Mouse (Mus musculus) heart, adult 8-10 months (tissue): ENCODE results near the gene Mrps18b. TPM values are rescaled to one million over a fixed set of nuclear protein-coding genes. Genes with fewer than 3 reads are reported as not detected.
A peak's percentile ranks its signal among the peaks of the same experiment; 100 is the strongest.

ENCODE experiments used
- DNase-seq: peaks from one replicate; pipeline ENCODE4 v3.0.0; 2022; ENCODE audit warnings: low spot score
- total RNA-seq, 4 experiments: library from RNA; stranded (reverse); gene quantifications; 2 replicates each; pipeline ENCODE4 v1.2.4; 2022

Gene Mrps18b
- total RNA-seq, 4 experiments from 2014 or later: 56.1 to 73.8 (median 57.0) TPM

DNA sequence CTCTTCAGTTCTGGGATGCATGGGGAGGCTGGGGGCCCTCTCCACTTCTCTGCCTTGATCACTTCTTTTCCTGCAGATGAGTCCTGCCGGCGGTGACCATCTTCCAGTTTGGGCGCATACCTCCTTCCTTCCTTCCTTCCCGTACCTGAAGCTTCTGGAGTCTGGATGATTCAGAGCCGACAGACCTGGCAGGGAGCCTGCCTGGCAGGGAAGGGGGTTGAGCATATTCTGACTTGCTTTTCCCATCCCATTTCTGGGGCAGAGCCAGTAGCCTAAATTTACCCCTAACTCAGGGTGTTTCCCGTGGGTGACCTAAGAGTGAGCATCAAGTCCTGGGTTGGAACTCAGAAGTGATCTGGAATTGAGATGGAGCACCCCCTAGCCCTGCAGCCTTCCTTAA is 41.5 kb downstream of the Mrps18b start:
- DNase-seq: peak; percentile 20

DNA sequence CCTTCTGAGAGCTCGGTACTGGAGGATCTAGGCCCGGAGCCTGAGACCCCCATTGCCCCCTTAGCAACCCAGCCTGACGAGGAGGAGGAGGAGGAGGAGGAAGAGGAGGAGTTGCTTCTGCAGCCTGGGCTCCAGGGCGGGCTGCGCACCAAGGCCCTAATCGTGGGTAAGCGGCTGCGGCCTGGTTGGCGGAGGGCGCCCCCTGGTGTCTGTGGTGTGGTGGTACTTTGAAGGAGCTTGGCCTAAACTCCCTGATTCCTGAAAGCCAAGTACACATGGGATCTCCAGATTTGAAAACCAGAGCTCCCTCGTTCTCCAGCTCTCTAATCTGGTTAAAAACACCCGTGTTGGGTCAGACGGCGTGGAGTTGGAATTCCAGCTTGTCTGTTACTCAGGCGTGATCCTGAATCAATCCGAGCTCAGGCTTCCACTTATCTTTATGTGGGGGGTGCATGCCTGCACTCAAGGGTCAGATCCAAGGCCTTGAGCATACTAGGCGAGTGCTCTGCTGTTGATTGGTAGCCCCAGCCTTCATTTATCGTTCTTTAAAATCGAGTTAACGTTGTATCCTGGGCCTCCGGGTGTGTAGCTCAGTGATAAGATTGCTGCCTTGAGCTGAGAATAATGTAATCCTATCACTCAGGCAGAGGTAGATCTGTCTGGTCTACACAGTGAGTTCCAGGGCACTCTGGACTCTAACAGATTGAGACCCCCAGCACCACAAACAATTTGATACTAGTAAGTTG is 42.2 kb downstream of the Mrps18b start:
- peak; percentile 88 for DNase-seq

- no peak for DNase-seq
These were observed 45.1 kb downstream of the Mrps18b start for GRCm38 (mm10) chr17:35870884-35871696.

GRCm38 (mm10) chr17:35870151-35870883 is 45.9 kb downstream of the Mrps18b start:
- peak; percentile 82 for DNase-seq

GRCm38 (mm10) chr17:35869346-35870067 is 46.7 kb downstream of the Mrps18b start:
- DNase-seq: peak; percentile 68

GRCm38 (mm10) chr17:35868961-35869345 is 47.2 kb downstream of the Mrps18b start:
- DNase-seq: no peak

- DNase-seq: peak; percentile 40
These were observed 47.9 kb downstream of the Mrps18b start for GRCm38 (mm10) chr17:35868165-35868820.

GRCm38 (mm10) chr17:35866911-35867890 is 49.0 kb downstream of the Mrps18b start:
- DNase-seq: peak; percentile 61

- no peak for DNase-seq
These were observed 49.8 kb downstream of the Mrps18b start for GRCm38 (mm10) chr17:35866281-35866831.

DNA sequence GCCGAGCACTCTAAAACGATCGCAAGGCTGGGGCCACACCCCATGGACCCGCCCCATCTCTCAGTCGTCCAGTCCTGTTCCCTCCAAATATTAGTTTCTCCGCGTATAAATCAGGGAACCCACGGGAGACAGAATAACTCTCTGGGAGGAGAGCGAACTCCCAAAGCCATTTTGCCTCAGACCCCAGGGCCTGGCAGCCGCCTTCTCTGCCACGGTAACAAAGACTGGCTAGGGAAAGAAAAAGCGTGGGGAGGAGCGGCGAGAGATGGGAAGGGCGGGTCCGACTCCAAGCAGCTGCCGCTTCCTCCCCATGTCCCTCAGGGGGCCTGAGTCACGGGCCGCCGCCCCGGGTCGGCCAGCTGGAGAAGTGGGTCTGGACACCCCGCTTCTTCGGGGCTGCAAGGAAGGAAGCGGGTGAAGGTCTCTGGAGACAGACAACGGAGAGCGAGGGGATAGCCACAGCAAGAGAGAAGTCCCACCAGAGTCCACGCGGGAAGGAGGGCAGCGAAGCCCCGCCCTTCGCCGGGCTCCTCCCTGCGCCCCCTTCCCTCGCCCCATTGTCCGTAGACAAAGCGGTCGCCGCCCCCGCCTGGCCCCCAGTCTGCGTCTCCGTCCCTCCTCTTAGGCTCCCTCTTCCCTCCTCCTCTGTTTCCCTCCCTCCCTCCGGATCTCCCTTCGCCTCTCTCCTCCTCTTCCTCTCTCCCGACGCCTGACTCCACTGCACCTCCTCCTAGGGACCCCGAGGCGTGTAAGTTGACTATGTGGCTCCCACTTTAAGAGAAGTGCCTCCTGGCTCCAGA is 50.5 kb downstream of the Mrps18b start, which contains the start of gene Ppp1r18:
Gene Ppp1r18 (plus strand): TSS at position 113 of the 800 bp plus-strand sequence.
- DNase-seq: peak; percentile 87

- DNase-seq: no peak
These were observed 51.3 kb downstream of the Mrps18b start for GRCm38 (mm10) chr17:35864832-35865353.

DNA sequence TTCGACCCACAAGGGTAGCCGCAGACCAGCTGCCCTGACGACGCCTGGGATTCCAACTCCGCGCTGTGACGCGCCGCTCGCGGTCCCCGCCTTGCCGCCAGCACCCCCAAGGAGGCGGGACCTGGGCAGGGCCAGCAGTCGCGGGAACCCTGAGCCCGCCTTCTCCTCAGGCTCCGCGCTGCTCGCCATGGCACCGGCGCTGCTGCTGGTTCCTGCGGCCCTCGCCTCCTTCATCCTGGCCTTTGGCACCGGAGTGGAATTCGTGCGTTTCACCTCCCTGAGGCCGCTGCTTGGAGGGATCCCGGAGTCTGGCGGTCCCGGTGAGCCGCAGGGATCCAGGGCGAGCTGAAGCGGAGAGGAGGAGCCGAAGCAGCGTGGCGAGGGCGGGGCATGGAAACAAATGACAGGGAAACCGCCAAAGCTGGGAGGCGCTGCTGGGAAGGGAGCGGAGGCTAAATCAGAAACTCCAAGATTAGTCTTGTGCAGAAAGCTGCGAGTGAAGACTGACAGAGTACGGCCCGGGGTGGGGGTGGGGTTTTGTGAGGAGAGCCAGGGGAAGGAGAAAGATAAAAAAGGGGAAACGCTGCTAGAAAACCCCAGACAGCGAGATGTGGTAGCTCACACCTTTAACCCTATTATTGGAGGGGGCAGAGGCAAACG is 54.9 kb downstream of the Mrps18b start, which contains the start of gene Nrm:
Gene Nrm (plus strand): TSS at position 121 of the 660 bp plus-strand sequence.
- DNase-seq: peak; percentile 95

DNA sequence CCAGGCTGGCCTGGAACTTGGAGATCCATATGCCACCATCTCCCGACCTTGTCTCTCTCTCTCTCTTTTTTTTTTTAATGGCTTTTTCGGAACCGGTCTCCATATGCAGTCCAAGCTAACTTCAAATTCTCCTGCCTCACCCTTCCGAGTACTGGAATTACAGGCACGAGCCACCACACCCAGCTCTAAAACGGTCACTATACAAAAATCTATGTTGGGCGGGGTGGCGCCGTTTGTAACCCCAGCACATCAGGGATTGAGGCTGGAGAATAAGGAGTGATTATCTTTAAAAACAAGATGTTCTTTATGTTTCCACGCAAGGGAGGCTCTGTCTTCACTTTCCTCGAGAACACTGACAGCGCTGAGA is 55.4 kb downstream of the Mrps18b start:
- no peak for DNase-seq
